Mouse (Mus musculus) heart, adult 2 months (tissue): ENCODE data around the gene Cacna1d. TPM values are rescaled to one million over a fixed set of nuclear protein-coding genes. Genes with fewer than 3 reads are reported as not detected.

Source experiments
- DNase-seq, 2 experiments: peaks; one replicate each; pipeline ENCODE4 v3.0.0; 2021
- H3K27ac ChIP-seq: fragments of 200-600 bp; 2 replicates; pipeline ENCODE4 v1.8.1; 2022
- H3K27me3 ChIP-seq: fragments of 200-500 bp; 2 replicates; pipeline ENCODE4 v1.6.1; 2012; ENCODE audit warnings: mild to moderate bottlenecking, low read length, inconsistent platforms, mixed read lengths; ENCODE audit not compliant: control insufficient read depth, insufficient read depth
- H3K36me3 ChIP-seq: fragments of 200-500 bp; 2 replicates; pipeline ENCODE4 v1.6.1; 2012; ENCODE audit warnings: low read length, inconsistent platforms; ENCODE audit not compliant: control insufficient read depth, insufficient read depth
- H3K4me1 ChIP-seq: fragments of 200-500 bp; 2 replicates; pipeline ENCODE4 v1.6.1; 2011; ENCODE audit warnings: low read length; ENCODE audit not compliant: control insufficient read depth, insufficient read depth
- H3K4me3 ChIP-seq: fragments of 200-600 bp; 2 replicates; pipeline ENCODE4 v1.8.1; 2022
- H3K79me2 ChIP-seq: fragments of 200-500 bp; replicated peaks from 2 replicates; pipeline ENCODE4 v1.6.1; 2012; ENCODE audit warnings: mild to moderate bottlenecking, inconsistent platforms, low read length, moderate library complexity, mixed read lengths; ENCODE audit not compliant: control insufficient read depth, insufficient read depth
- H3K9ac ChIP-seq: fragments of 200-500 bp; 2 replicates; pipeline ENCODE4 v1.6.1; 2012; ENCODE audit warnings: low read depth, mild to moderate bottlenecking, control low read depth, inconsistent platforms, low read length, mixed read lengths
- CTCF ChIP-seq: fragments of 200-600 bp; IDR thresholded peaks from 2 replicates; pipeline ENCODE4 v1.8.1; 2022; ENCODE audit warnings: antibody characterized with exemption, mild to moderate bottlenecking, moderate library complexity
- EP300 ChIP-seq: fragments of 200-500 bp; IDR thresholded peaks from 2 replicates; pipeline ENCODE4 v1.6.1; 2011; ENCODE audit warnings: low read depth, low read length, control low read depth; ENCODE audit not compliant: insufficient read depth
- POLR2A ChIP-seq: fragments of 200-500 bp; IDR thresholded peaks from 2 replicates; pipeline ENCODE4 v1.6.1; 2011; ENCODE audit warnings: mild to moderate bottlenecking, low read depth, low read length, control low read depth; ENCODE audit not compliant: insufficient read depth
- WGBS: fragments of 180-500 bp; shearing (Covaris S2); methylation state at CpG from one replicate; pipeline ENCODE4 v1.1.7; 2018; 5-methylcytosine and 5-hydroxymethylcytosine counted together
- intact Hi-C: fragments of 180-260 bp; cut with DNase I; formaldehyde crosslinking; loops from one replicate; pipeline ENCODE4 v1.15.1; 2025
- polyA plus RNA-seq: library from polyadenylated mRNA; depleted of rRNA; stranded (reverse); fragments of >200 nt; gene quantifications from 2 replicates; pipeline ENCODE4 v1.2.3, GENCODE M21; 2012
- total RNA-seq, 2 experiments: library from RNA; stranded (reverse); gene quantifications; 2 replicates each; pipeline ENCODE4 v1.2.3; 2021

The Cacna1d gene
- total and polyA plus RNA-seq, 3 experiments, result 1.3 to 3.0 (median 2.1) TPM

GRCm38 (mm10) chr14:30275572-30275971 is 215.7 kb downstream of the Cacna1d start:
- H3K27ac ChIP-seq, result no peak overlapping the region
- H3K9ac ChIP-seq, result no peak overlapping the region
- 90% methylated on average over 9 of the region's 9 CpGs for WGBS
- DNase-seq, result no peak
- H3K4me1 ChIP-seq, result no peaks in the 10 kb centered on the region
- no peak overlapping the region for H3K4me3 ChIP-seq
- intact Hi-C loops, result no loop called here
- H3K27me3 ChIP-seq, result no peaks in the 10 kb centered on the region
- no peaks in the 10 kb centered on the region for H3K79me2 ChIP-seq
- H3K36me3 ChIP-seq, result no peaks in the 10 kb centered on the region
- no peak for TF ChIP-seq EP300
- no peak for TF ChIP-seq CTCF

DNA sequence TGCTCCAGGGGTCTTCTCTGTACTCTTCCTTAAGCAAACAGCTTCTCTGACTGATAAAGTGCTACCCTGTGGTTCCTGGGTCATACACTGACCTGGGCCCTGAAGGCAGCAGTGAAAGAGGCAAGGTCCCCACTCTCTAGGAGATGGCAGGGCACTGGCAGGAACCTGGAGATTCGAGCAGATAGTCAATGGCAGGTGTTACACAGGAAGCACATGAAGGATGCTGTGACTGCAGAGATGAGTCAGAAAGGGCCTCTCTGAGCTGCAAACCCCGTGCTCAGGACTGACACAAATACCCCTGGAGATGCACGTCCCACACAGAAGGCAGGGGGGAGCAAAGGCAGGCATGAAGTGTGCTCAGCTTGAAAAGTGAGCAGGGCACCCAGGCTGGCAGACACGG is 218.3 kb downstream of the Cacna1d start:
- Histone ChIP-seq H3K27me3 (no peaks in the 10 kb centered on the region), H3K79me2 (no peaks in the 10 kb centered on the region), H3K36me3 (no peaks in the 10 kb centered on the region), H3K9ac (no peak overlapping the region), H3K4me3 (no peak overlapping the region), H3K4me1 (no peaks in the 10 kb centered on the region), H3K27ac (no peak overlapping the region)
- intact Hi-C loops, result no loop called here
- DNase-seq, result no peak
- no peak for TF ChIP-seq CTCF
- TF ChIP-seq POLR2A, result no peak
- 76% methylated on average over 4 of the region's 4 CpGs for WGBS

DNA sequence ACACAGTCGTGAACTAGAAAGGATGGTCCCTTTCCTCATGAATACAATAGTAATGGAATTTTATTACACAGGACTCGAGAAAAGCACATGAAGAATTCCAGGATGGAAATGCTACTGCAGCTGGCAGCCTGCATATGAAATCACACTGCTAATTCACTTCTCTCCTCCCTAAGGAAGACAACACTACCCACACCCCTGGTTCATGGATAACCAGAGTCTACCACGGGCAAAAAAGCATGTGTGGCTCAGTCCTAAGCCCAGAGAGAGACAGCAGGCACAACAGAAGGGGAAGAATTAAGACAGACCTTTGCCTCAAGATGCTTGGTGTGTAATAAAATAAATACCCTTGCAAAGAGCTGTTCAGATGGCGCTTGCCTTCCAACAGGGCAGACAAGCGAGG is 218.7 kb downstream of the Cacna1d start:
- no peak overlapping the region for H3K4me3 ChIP-seq
- no peak overlapping the region for H3K27ac ChIP-seq
- no peak for DNase-seq
- no peaks in the 10 kb centered on the region for H3K4me1 ChIP-seq
- no peak overlapping the region for H3K9ac ChIP-seq
- TF ChIP-seq EP300 (no peak), POLR2A (no peak), CTCF (no peak)
- H3K36me3 ChIP-seq, result no peaks in the 10 kb centered on the region
- H3K27me3 ChIP-seq, result no peaks in the 10 kb centered on the region
- WGBS, result 74% methylated on average over 5 of the region's 5 CpGs
- no peaks in the 10 kb centered on the region for H3K79me2 ChIP-seq
- intact Hi-C loops, result no loop called here

DNA sequence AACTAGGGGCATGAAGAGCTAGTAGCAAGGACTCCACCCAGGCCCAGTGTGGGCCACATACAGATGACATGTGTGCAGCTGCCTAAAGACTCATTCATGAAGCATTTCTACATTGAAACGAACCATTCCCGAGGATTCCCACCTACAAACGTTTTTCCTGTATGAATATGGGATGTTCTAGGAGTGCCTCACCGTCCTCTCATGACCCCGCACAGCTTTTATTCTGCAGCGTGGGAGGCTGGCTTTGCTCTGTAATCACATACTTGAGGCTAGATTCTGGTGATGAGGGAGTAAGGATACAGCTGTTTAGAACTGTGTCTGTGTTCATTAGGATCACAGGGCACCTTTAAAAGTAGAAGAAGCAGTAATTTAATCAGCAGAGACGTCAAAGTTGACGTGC is 219.4 kb downstream of the Cacna1d start:
- Histone ChIP-seq H3K79me2 (no peaks in the 10 kb centered on the region), H3K4me1 (no peaks in the 10 kb centered on the region), H3K27me3 (no peaks in the 10 kb centered on the region), H3K27ac (no peak overlapping the region), H3K9ac (no peak overlapping the region), H3K36me3 (no peaks in the 10 kb centered on the region), H3K4me3 (no peak overlapping the region)
- intact Hi-C loops, result no loop called here
- DNase-seq, result no peak
- TF ChIP-seq POLR2A (no peak), EP300 (no peak), CTCF (no peak)
- 71% methylated on average over 8 of the region's 8 CpGs for WGBS

DNA sequence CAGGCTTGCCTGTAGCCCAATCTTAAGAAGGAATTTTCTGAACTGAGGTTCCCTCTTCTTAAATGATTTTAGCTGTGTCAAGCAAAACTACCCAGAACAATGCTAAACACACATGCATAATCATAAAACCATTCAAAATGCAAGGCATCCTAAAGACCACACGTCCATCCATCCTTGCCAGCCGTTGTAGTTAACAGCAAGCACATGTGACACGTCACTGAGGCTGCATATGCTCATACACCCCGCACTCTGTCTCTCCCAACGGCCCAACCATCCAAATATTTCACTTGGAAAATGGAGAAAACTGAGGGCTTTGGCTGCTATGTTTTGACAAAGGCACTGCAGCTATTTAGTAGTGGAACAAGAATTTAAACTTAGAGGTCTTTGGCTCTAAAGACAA is 220.9 kb downstream of the Cacna1d start:
- WGBS, result 80% methylated on average over 5 of the region's 5 CpGs
- intact Hi-C loops, result no loop called here
- no peak overlapping the region for H3K9ac ChIP-seq
- H3K4me1 ChIP-seq, result no peaks in the 10 kb centered on the region
- no peak for TF ChIP-seq POLR2A
- TF ChIP-seq EP300, result no peak
- no peak for TF ChIP-seq CTCF
- no peaks in the 10 kb centered on the region for H3K27me3 ChIP-seq
- H3K36me3 ChIP-seq, result no peaks in the 10 kb centered on the region
- H3K27ac ChIP-seq, result no peak overlapping the region
- DNase-seq, result no peak
- no peaks in the 10 kb centered on the region for H3K79me2 ChIP-seq
- H3K4me3 ChIP-seq, result no peak overlapping the region

- H3K36me3 ChIP-seq, result no peaks in the 10 kb centered on the region
- H3K9ac ChIP-seq, result no peak overlapping the region
- H3K4me3 ChIP-seq, result no peak overlapping the region
- no peaks in the 10 kb centered on the region for H3K27me3 ChIP-seq
- 82% methylated on average over 9 of the region's 9 CpGs for WGBS
- DNase-seq, result no peak
- no peak for TF ChIP-seq CTCF
- TF ChIP-seq EP300, result no peak
- TF ChIP-seq POLR2A, result no peak
- intact Hi-C loops, result no loop called here
- no peak overlapping the region for H3K27ac ChIP-seq
- no peaks in the 10 kb centered on the region for H3K4me1 ChIP-seq
- H3K79me2 ChIP-seq, result no peaks in the 10 kb centered on the region
These were observed 225.5 kb downstream of the Cacna1d start for GRCm38 (mm10) chr14:30265728-30266127.
